Mouse (Mus musculus) layer of hippocampus, adult 18-20 months (tissue): ENCODE results near the gene Hoxd11. TPM values are rescaled to one million over a fixed set of nuclear protein-coding genes. Genes with fewer than 3 reads are reported as not detected.

Source experiments
- DNase-seq, 2 experiments: peaks; one replicate each; pipeline ENCODE4 v3.0.0; 2022; ENCODE audit warnings: low spot score in 2 of 2
- total RNA-seq, 2 experiments: library from RNA; stranded (reverse); gene quantifications; 2 replicates each; pipeline ENCODE4 v1.2.3; 2021

Hoxd11 gene
- total RNA-seq, 2 experiments from 2014 or later = not detected

- no peak for DNase-seq
These were observed 28.2 kb downstream of the Hoxd11 start for GRCm38 (mm10) chr2:74707599-74707998.

GRCm38 (mm10) chr2:74708676-74709075, 29.3 kb downstream of the Hoxd11 start:
- DNase-seq = no peak

GRCm38 (mm10) chr2:74709465-74710419, 30.4 kb downstream of the Hoxd11 start:
- no peak for DNase-seq

- DNase-seq = no peak
These were observed 31.7 kb downstream of the Hoxd11 start for GRCm38 (mm10) chr2:74710929-74711543.

GRCm38 (mm10) chr2:74711721-74712621, 32.6 kb downstream of the Hoxd11 start, which contains the start of the genes Hoxd3 and Hoxd4:
Hoxd3 (plus strand) TSS chr2:74711927.
Hoxd4 (plus strand) TSS chr2:74711929.
- no peak for DNase-seq

- DNase-seq = no peak
These were observed 34.1 kb downstream of the Hoxd11 start for GRCm38 (mm10) chr2:74713239-74714150.

- no peak for DNase-seq
These were observed 34.9 kb downstream of the Hoxd11 start for GRCm38 (mm10) chr2:74714156-74714789.

- DNase-seq = no peak
These were observed 35.5 kb downstream of the Hoxd11 start for GRCm38 (mm10) chr2:74714881-74715280.

- DNase-seq = peak; percentile 35 to 81
These were observed 36.3 kb downstream of the Hoxd11 start for GRCm38 (mm10) chr2:74715504-74716241.

- no peak for DNase-seq
These were observed 41.0 kb downstream of the Hoxd11 start for GRCm38 (mm10) chr2:74720384-74720783.

- DNase-seq = no peak
These were observed 41.7 kb downstream of the Hoxd11 start for GRCm38 (mm10) chr2:74720955-74721491.

GRCm38 (mm10) chr2:74721882-74722281, 42.5 kb downstream of the Hoxd11 start:
- DNase-seq = no peak

- no peak for DNase-seq
These were observed 43.6 kb downstream of the Hoxd11 start for GRCm38 (mm10) chr2:74722949-74723348.

GRCm38 (mm10) chr2:74724244-74725015, 45.1 kb downstream of the Hoxd11 start:
- DNase-seq = no peak

- DNase-seq = no peak
These were observed 45.8 kb downstream of the Hoxd11 start for GRCm38 (mm10) chr2:74725171-74725570.

GRCm38 (mm10) chr2:74726551-74726950, 47.2 kb downstream of the Hoxd11 start, which contains the start of gene Gm28230:
Gm28230 (plus strand) TSS chr2:74726728.
- DNase-seq = no peak

GRCm38 (mm10) chr2:74726973-74727639, 47.7 kb downstream of the Hoxd11 start:
- DNase-seq = no peak
